Mouse (Mus musculus) heart, postnatal 0 days (tissue): ENCODE results near the gene Ptpn22.

ENCODE experiments used
- CTCF ChIP-seq: IDR thresholded peaks from 2 replicates; pipeline ENCODE4 v1.5.1; 2016; ENCODE audit warnings: antibody characterized with exemption, control low read depth, low read depth
- EP300 ChIP-seq: IDR thresholded peaks from 2 replicates; pipeline ENCODE4 v1.6.1; 2016; ENCODE audit warnings: antibody characterized with exemption, low read depth

GRCm38 (mm10) chr3:103852565-103853299, 6.9 kb upstream of the Ptpn22 start:
- TF ChIP-seq CTCF, result peak; percentile 47
- TF ChIP-seq EP300, result no peak
